Mouse (Mus musculus) embryo, embryonic 10.5 days (tissue): ENCODE measurements around the gene Prss28.

Source experiments
- DNase-seq: peaks from one replicate; pipeline ENCODE4 v3.0.0-alpha.2; 2015; ENCODE audit warnings: low spot score

The Prss28 gene

GRCm38 (mm10) chr17:25341490-25341889, 33.0 kb downstream of the Prss28 start:
- no peak for DNase-seq

GRCm38 (mm10) chr17:25345462-25345861, 37.0 kb downstream of the Prss28 start, which contains the start of gene Tpsab1:
Gene Tpsab1 (minus strand): TSS chr17:25345562.
- no peak for DNase-seq

- no peak for DNase-seq
These were observed 52.8 kb downstream of the Prss28 start for GRCm38 (mm10) chr17:25361291-25361690.
